Mouse (Mus musculus) ES-E14 (cell line): ENCODE measurements around the gene Kctd18.

Source experiments
- HCFC1 ChIP-seq: IDR thresholded peaks from 2 replicates; pipeline ENCODE4 v1.6.1; 2012; ENCODE audit warnings: low read length, inconsistent platforms, borderline replicate concordance; ENCODE audit not compliant: insufficient read depth
- MAFK ChIP-seq: IDR thresholded peaks from 2 replicates; pipeline ENCODE4 v1.6.1; 2014; ENCODE audit warnings: mild to moderate bottlenecking, low read depth, low read length, inconsistent platforms; ENCODE audit not compliant: insufficient read depth
- ZC3H11A ChIP-seq: IDR thresholded peaks from 2 replicates; pipeline ENCODE4 v1.6.1; 2012; ENCODE audit warnings: low read depth, mild to moderate bottlenecking, inconsistent platforms, low read length, borderline replicate concordance
- ZNF384 ChIP-seq: IDR thresholded peaks from 2 replicates; pipeline ENCODE4 v1.6.1; 2012; ENCODE audit warnings: low read depth, low read length, inconsistent platforms

DNA sequence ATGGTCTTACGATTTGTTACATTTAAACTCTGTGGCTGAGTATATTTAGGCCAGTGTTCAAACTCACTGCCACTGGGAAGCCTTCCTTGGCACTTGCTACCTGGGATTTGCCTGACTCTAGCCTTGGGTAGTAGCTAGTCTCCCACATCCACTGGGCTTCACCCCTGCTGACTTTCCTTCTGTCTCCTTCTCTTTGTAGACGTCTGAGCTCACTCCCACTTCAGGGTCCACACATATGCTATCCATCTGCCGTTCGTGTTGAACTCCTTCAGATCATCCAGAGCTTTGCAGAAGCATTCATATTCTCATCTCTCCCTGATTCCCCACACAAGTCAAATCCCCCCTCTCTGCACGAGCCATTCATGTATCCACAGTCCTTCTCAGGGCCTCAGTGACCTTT is 26.8 kb upstream of the Kctd18 start:
- TF ChIP-seq ZC3H11A (no peak), MAFK (no peak), HCFC1 (no peak), ZNF384 (no peak)
